Mouse (Mus musculus): ENCODE results near the gene Gm21244. TPM values are rescaled to one million over a fixed set of nuclear protein-coding genes. Genes with fewer than 3 reads are reported as not detected.
"Not testable (repeated sequence)": the region's sequence is repeated elsewhere in the genome, so short reads cannot be mapped to it uniquely, and the experiment has no call there.

Gm21244 gene
- not detected in 2 replicates for polyA plus RNA-seq (2015; fragmentation: Nextera tagmentation; extraction: Ambion mirVana)

DNA sequence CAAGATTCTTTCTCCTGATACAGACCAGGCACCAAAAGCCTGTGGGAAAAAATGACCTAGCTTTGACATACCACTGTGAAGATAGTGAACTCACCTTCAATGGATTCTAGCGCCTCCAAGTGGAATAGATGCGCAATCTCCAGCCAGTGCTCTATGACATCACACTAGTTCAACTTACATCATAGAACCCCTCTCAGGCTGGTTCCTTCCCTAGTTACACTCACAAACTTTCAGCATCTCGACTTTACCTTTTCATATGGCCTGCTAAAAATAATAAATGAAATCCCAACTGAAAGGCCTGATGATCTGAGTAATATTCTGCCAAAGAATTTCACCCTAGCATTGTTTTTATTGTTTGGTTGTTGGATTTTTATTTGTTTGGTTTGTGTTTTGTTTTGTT lies at the start of gene Gm21244:
Gene Gm21244 (minus strand): TSS at position 101 of the 400 bp plus-strand sequence.
- WGBS = no CpG with 5 or more reads among the region's 3 CpGs
- not testable (repeated sequence) for H3K4me1 ChIP-seq (replicated peaks); H3K36me3 ChIP-seq; H3K9ac ChIP-seq; ATAC-seq (ENCODE audit: low read depth); H3K27ac ChIP-seq (replicated peaks); H3K9me3 ChIP-seq; H3K27me3 ChIP-seq; H3K4me3 ChIP-seq; H3K4me2 ChIP-seq

Other genes starting within 250 kb of the Gm21244 start
- gene Gm28998, start 84.5 kb upstream of the Gm21244 start, polyA plus RNA-seq (2015; fragmentation: Nextera tagmentation; extraction: Ambion mirVana) = not detected in 2 replicates
- gene Gm21788, start 235.7 kb upstream of the Gm21244 start, polyA plus RNA-seq (2015; fragmentation: Nextera tagmentation; extraction: Ambion mirVana) = not detected in 2 replicates